In genomic region chr5:52973003-52973402, GRCm38 (mm10) we compare ENCODE assay signal across 31 mouse cellular contexts.
"Had no signal": no experiment of that assay in that cellular context is flagged by ENCODE, and none has a peak within 500 bp of the region (broad histone marks: within the 10 kb centered on the region; RNA-seq: fewer than 3 reads in every experiment).

No protein-coding gene starts in this region.

- H3K36me3 ChIP-seq: heart, embryonic 12.5 days; heart, embryonic 13.5 days; heart, embryonic 15.5 days; hindbrain, embryonic 10.5 days; hindbrain, embryonic 12.5 days; hindbrain, embryonic 13.5 days; hindbrain, embryonic 15.5 days; intestine, embryonic 15.5 days; kidney, embryonic 15.5 days had no signal

- H3K9ac ChIP-seq: heart, embryonic 12.5 days; heart, embryonic 13.5 days; heart, embryonic 15.5 days; hindbrain, embryonic 12.5 days; hindbrain, embryonic 13.5 days; hindbrain, embryonic 14.5 days; hindbrain, embryonic 15.5 days; intestine, embryonic 15.5 days; kidney, embryonic 15.5 days had no signal

- H3K27me3 ChIP-seq: heart, embryonic 12.5 days; heart, embryonic 13.5 days; heart, embryonic 15.5 days; hindbrain, embryonic 12.5 days; hindbrain, embryonic 13.5 days; hindbrain, embryonic 15.5 days; intestine, embryonic 15.5 days; kidney, embryonic 15.5 days had no signal

- H3K4me1 ChIP-seq: hindbrain, embryonic 10.5 days; hindbrain, embryonic 12.5 days; hindbrain, embryonic 13.5 days; hindbrain, embryonic 15.5 days; intestine, embryonic 15.5 days had no signal

- H3K4me2 ChIP-seq: heart, embryonic 11.5 days; heart, embryonic 12.5 days; heart, embryonic 13.5 days; heart, embryonic 15.5 days; hindbrain, embryonic 12.5 days; hindbrain, embryonic 13.5 days; hindbrain, embryonic 14.5 days; hindbrain, embryonic 15.5 days; intestine, embryonic 15.5 days; kidney, embryonic 15.5 days had no signal

- H3K4me3 ChIP-seq: heart, embryonic 12.5 days; heart, embryonic 13.5 days; heart, embryonic 15.5 days; hindbrain, embryonic 10.5 days; hindbrain, embryonic 12.5 days; hindbrain, embryonic 13.5 days; hindbrain, embryonic 15.5 days; intestine, embryonic 15.5 days; kidney, embryonic 15.5 days; layer of hippocampus, adult 2 months; left cerebral cortex, adult 2 months had no signal

- H3K9me3 ChIP-seq: heart, embryonic 12.5 days; heart, embryonic 13.5 days; heart, embryonic 15.5 days; hindbrain, embryonic 10.5 days; hindbrain, embryonic 12.5 days; hindbrain, embryonic 13.5 days; hindbrain, embryonic 15.5 days; intestine, embryonic 15.5 days; kidney, embryonic 15.5 days had no signal

- DNase-seq: heart, postnatal 10 days; heart, postnatal 14 days; heart, postnatal 36 days; heart, postnatal 4 days; kidney, adult 11 months; kidney, adult 18-20 months; kidney, adult 2 months; kidney, adult 8-10 months; kidney, adult 9 months; kidney, postnatal 10 days; kidney, postnatal 14 days; kidney, postnatal 25 days; kidney, postnatal 36 days; kidney, postnatal 4 days; layer of hippocampus, adult 9-11 months; layer of hippocampus, postnatal 36 days had no signal

- H3K27ac ChIP-seq: heart, embryonic 13.5 days; heart, embryonic 15.5 days; hindbrain, embryonic 10.5 days; hindbrain, embryonic 12.5 days; hindbrain, embryonic 13.5 days; hindbrain, embryonic 14.5 days; hindbrain, embryonic 15.5 days; hindbrain, postnatal 0 days; intestine, embryonic 15.5 days; kidney, embryonic 15.5 days; kidney, postnatal 0 days; layer of hippocampus, adult 2 months; left cerebral cortex, adult 2 months had no signal
